Mouse (Mus musculus): ENCODE results near the gene Tex2.

DNA sequence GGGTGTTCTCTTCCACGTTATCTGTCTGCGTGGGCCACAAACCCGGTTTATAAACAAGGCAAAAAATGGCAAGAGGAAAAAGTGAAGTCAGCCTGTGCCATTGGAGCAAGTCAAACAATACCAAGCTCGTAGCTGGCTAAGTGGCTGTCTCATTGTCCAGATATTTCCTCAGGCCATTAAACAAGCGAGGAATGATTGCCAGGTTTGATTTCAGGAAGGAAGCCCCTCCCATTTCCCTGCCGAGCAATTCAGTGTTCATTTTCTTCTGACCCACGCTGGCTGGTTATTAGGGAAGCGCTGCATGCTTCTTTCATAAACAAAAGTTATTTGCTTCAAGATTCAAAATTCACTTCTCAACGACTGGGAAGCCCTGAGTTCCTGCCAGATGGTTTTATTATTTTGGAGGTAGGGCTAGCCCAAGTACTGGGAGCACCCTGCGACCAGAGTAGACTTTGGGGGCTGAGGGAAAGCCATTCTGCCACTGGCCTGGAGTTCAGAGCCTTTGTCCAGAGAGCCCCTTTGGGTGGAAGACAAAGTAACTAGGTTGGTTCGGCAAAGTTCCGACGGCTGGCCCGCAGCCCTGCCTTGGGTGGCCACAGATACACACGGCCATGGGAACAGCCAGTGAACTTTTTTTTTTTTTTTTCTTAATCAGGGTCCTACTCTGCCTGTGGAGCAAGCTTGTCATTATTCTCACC, 46.5 kb upstream of the Tex2 start:
- TF ChIP-seq CTCF (IDR thresholded peaks at IDR 0.05; ENCODE audit: low read depth, low read length) (no peak), GATA1 (IDR thresholded peaks at IDR 0.05; ENCODE audit: borderline replicate concordance, low read length) (no peak), TAL1 (conservative IDR thresholded peaks at IDR 0.05; ENCODE audit: low read depth, low read length) (no peak)

All from G1E (cell line).